Mouse (Mus musculus) midbrain, embryonic 11.5 days (tissue): ENCODE results near the gene Mcu. TPM values are rescaled to one million over a fixed set of nuclear protein-coding genes. Genes with fewer than 3 reads are reported as not detected.

Experiments
- ATAC-seq: fragments of 200-750 bp; cut with Nextera tagmentation; 2 replicates; pipeline ENCODE4 v1.8.0; 2017; ENCODE audit warnings: moderate TSS enrichment, moderate library complexity; ENCODE audit not compliant: low FRiP score
- DNase-seq: peaks from one replicate; pipeline ENCODE4 v3.0.0; 2015; ENCODE audit warnings: low spot score; ENCODE audit errors: missing footprints
- H3K27ac ChIP-seq: fragments of 300-500 bp; sonication (generic); 2 replicates; pipeline ENCODE4 v1.5.1; 2014; ENCODE audit warnings: low read depth, low read length
- H3K27me3 ChIP-seq: fragments of 300-500 bp; sonication (generic); 2 replicates; pipeline ENCODE4 v1.6.1; 2014; ENCODE audit warnings: mild to moderate bottlenecking, low read length, moderate library complexity, mixed read lengths; ENCODE audit not compliant: control insufficient read depth, insufficient read depth
- H3K36me3 ChIP-seq: fragments of 300-500 bp; sonication (generic); 2 replicates; pipeline ENCODE4 v1.6.1; 2014; ENCODE audit warnings: mild to moderate bottlenecking, low read length, moderate library complexity, mixed read lengths; ENCODE audit not compliant: control insufficient read depth, insufficient read depth
- H3K4me1 ChIP-seq: fragments of 300-500 bp; sonication (generic); 2 replicates; pipeline ENCODE4 v1.6.1; 2014; ENCODE audit warnings: low read length; ENCODE audit not compliant: control insufficient read depth, insufficient read depth
- H3K4me2 ChIP-seq: fragments of 300-500 bp; sonication (generic); 2 replicates; pipeline ENCODE4 v1.6.1; 2014; ENCODE audit warnings: mild to moderate bottlenecking, moderate library complexity
- H3K4me3 ChIP-seq: fragments of 300-500 bp; sonication (generic); 2 replicates; pipeline ENCODE4 v1.5.1; 2014; ENCODE audit warnings: low read depth, low read length
- H3K9ac ChIP-seq: fragments of 300-500 bp; sonication (generic); 2 replicates; pipeline ENCODE4 v1.6.1; 2014; ENCODE audit warnings: low read length
- H3K9me3 ChIP-seq: fragments of 300-500 bp; sonication (generic); 2 replicates; pipeline ENCODE4 v1.6.1; 2016; ENCODE audit warnings: low read length; ENCODE audit not compliant: control insufficient read depth
- WGBS: fragments of 180-500 bp; shearing (Covaris S2); extraction: QIAGEN DNeasy Blood & Tissue Kit; methylation state at CpG from one replicate; pipeline ENCODE4 v1.1.7; 2014; 5-methylcytosine and 5-hydroxymethylcytosine counted together
- polyA plus RNA-seq: library from polyadenylated mRNA; unstranded; fragments of >200 nt; fragmentation: Nextera tagmentation; extraction: Ambion mirVana; gene quantifications from 2 replicates; pipeline ENCODE4 v1.2.1, GENCODE M21; 2014

The Mcu gene
- polyA plus RNA-seq, 1 experiment from 2014 or later, result 17.7 TPM

DNA sequence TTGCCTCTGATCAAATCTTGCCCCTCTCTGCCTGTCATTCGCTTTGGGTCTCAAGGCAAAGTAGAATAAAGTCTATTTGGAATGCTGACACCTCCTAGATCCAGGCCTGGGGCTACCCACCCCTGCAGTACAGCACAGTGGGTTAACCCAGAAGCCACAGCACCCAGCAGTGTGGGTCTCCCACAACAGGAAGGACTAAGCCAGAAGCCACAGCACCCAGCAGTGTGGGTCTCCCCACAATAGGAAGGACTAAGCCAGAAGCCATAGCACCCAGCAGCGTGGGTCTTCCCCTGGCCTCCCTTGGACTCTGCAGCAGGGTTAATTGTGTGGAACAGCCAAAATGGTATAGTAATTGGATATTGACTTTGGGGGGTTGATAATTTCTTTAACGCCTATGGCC, 76.4 kb downstream of the Mcu start:
- H3K36me3 ChIP-seq, result no peaks in the 10 kb centered on the region
- H3K4me3 ChIP-seq, result no peak overlapping the region
- H3K4me1 ChIP-seq, result peaks cover 15% of the 10 kb centered on the region
- H3K4me2 ChIP-seq, result no peak overlapping the region
- ATAC-seq (peak; percentile 62; the same call in 1 of the 2 replicates), DNase-seq (no peak)
- no peaks in the 10 kb centered on the region for H3K27me3 ChIP-seq
- no peak overlapping the region for H3K27ac ChIP-seq
- H3K9me3 ChIP-seq, result no peaks in the 10 kb centered on the region
- 70% methylated on average over 3 of the region's 3 CpGs for WGBS
- H3K9ac ChIP-seq, result no peak overlapping the region

DNA sequence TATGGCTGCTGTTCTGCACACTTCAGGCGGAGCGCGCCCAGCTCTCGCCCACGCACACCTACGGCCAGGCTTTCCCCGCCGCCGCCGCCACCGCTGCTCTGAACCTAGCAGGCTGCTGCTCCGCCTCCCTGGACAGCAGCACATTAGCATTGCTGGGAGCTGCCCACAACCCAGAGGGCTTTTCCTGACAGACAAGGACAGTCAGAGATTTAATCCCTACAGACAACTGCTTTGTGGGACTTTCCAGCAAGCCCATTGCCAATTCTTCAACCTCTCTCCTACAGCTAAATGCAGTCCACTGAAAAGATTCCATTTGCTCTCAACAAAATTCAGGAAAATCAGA, 77.0 kb downstream of the Mcu start:
- Histone ChIP-seq H3K27me3 (no peaks in the 10 kb centered on the region), H3K36me3 (no peaks in the 10 kb centered on the region), H3K4me1 (peaks cover 15% of the 10 kb centered on the region), H3K27ac (no peak overlapping the region), H3K4me2 (peak overlapping the region; percentile 55), H3K9ac (peak overlapping the region; percentile 44), H3K4me3 (peak overlapping the region; percentile 31), H3K9me3 (no peaks in the 10 kb centered on the region)
- under 1% methylated on average over 12 of the region's 12 CpGs for WGBS
- no peak for DNase-seq
- peak; percentile 78 for ATAC-seq

DNA sequence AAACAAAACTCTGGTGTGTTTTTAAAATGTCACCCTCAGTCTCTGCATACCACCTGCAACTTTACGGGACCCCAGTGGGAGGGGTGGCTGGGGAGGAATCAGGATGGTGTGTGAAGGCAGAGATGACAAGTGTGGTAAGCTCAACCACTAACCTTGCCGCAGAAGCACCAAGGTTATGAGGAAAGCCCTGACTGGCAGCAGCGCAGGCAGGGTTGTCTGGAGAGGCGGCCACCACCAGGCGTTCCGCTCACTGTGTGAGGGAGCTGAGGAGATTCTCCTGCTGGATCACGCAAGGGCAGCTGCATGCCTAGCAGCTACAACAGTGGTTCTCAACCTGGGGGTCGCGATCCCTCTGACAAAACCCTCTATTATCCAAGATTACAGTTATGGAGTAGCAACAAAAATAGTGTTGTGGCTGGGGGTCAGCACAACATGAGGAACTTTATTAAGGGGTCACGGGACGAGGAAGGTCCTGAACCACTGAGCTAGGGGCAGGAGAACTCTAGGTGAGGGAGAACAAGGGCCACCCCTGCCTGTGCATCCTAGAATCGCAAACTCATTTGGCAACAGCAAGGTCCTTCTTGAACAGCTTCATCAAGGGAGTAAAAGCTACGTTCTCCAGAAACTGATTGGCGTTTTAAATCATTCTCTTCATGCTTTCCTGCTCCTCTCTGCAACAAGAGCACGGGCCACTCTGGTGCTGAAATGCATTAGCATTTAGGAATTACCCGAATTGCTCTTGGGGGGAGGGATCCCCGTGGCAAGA, 77.5 kb downstream of the Mcu start:
- Histone ChIP-seq H3K36me3 (no peaks in the 10 kb centered on the region), H3K4me3 (peak overlapping the region; percentile 31), H3K4me1 (peaks cover 15% of the 10 kb centered on the region), H3K9me3 (no peaks in the 10 kb centered on the region), H3K4me2 (peak overlapping the region; percentile 55), H3K27me3 (no peaks in the 10 kb centered on the region), H3K27ac (no peak overlapping the region), H3K9ac (peak overlapping the region; percentile 44)
- 28% methylated on average over 17 of the region's 17 CpGs for WGBS
- ATAC-seq (peak; percentile 62), DNase-seq (peak; percentile 94)

DNA sequence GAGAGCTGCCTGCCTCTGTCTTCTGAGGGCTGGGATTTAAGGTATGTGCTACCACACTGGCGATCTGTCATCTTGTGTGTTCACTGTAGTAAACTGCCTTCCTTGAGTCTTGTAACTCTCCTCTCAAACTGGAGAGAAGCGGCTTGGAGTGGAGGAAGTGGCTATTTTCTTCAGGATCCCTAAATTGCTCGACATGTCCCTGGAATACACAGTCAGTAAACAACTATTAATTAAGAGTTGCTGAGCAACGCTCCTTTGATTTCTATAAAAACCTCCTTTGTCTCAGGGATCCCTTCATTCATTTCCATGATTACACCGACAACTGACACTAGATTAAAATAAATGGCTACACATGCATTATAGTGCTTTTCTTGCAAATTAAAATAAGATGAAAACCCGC, 78.4 kb downstream of the Mcu start:
- ATAC-seq, result no peak
- Histone ChIP-seq H3K9me3 (no peaks in the 10 kb centered on the region), H3K4me2 (no peak overlapping the region), H3K27me3 (no peaks in the 10 kb centered on the region), H3K27ac (no peak overlapping the region), H3K4me1 (peaks cover 15% of the 10 kb centered on the region), H3K9ac (no peak overlapping the region), H3K36me3 (no peaks in the 10 kb centered on the region), H3K4me3 (no peak overlapping the region)
- WGBS, result 86% methylated on average over 6 of the region's 6 CpGs
- no peak for DNase-seq

DNA sequence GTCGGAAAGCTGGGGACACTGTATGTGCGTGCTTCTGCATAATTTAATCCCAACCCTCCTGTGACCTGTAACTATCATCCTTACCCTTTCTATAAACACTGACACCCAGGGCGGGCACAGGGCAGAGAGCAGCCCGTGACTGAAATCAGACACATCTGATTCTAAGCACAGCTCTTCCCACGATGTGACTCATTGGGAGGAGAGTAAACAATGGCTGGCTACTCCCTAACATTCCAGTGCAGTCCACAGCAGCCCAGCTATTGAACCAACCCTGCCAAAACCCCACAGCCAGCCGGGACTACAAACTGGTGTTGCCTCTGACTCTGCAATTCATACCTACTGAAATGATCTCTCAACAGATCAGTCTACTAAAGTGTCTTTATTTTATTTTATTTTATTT, 78.9 kb downstream of the Mcu start:
- Histone ChIP-seq H3K9ac (no peak overlapping the region), H3K4me2 (no peak overlapping the region), H3K4me3 (no peak overlapping the region), H3K27me3 (no peaks in the 10 kb centered on the region), H3K9me3 (no peaks in the 10 kb centered on the region), H3K4me1 (peaks cover 15% of the 10 kb centered on the region), H3K36me3 (no peaks in the 10 kb centered on the region), H3K27ac (no peak overlapping the region)
- DNase-seq, result no peak
- ATAC-seq, result no peak
- WGBS, result 63% methylated on average over 6 of the region's 6 CpGs

DNA sequence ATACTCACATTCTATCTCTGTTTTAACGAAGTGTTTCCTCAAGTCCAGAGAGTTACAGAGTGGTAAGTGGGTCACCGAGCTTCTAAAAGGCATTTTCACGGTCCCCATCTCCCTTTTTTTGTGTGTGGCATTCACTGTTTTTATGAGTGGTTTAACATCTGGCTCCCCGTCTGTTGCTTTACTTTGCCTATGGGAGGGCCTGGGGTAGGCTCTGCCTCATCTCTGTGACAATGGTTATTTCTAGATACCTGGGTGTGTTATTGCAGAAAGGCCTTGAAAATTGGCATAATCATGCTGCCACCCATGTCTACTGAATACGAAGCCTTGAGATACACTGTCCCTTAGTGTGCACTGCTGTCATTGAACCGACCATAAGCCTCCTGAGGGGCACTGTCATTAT, 84.2 kb downstream of the Mcu start:
- WGBS, result 93% methylated on average over 6 of the region's 6 CpGs
- no peaks in the 10 kb centered on the region for H3K27me3 ChIP-seq
- H3K4me2 ChIP-seq, result no peak overlapping the region
- no peak overlapping the region for H3K4me3 ChIP-seq
- H3K9me3 ChIP-seq, result no peaks in the 10 kb centered on the region
- DNase-seq (no peak), ATAC-seq (no peak)
- H3K36me3 ChIP-seq, result no peaks in the 10 kb centered on the region
- H3K4me1 ChIP-seq, result no peaks in the 10 kb centered on the region
- no peak overlapping the region for H3K27ac ChIP-seq
- no peak overlapping the region for H3K9ac ChIP-seq

DNA sequence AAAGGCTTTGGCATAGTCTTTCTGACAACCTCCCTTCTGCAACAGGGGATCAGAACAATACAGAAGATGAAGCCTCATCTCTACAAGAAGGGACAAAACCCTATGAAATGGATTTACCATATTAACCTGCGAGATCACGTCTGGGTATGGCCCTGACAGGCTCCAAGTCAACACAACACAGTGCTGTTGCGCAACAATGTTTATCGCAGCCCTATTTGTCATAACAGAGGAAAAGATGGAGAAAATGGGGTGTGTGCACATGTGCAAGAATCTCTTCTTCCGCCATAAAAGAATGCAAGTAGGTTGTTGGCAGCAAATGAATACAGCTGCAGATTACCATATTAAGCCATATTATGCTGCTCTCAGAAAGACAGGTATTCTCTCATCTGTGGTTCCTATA, 88.7 kb downstream of the Mcu start:
- H3K36me3 ChIP-seq, result no peaks in the 10 kb centered on the region
- DNase-seq (no peak), ATAC-seq (no peak)
- peaks cover 6% of the 10 kb centered on the region for H3K4me1 ChIP-seq
- 94% methylated on average over 5 of the region's 5 CpGs for WGBS
- no peaks in the 10 kb centered on the region for H3K27me3 ChIP-seq
- H3K4me3 ChIP-seq, result no peak overlapping the region
- H3K4me2 ChIP-seq, result no peak overlapping the region
- H3K9me3 ChIP-seq, result no peaks in the 10 kb centered on the region
- H3K9ac ChIP-seq, result no peak overlapping the region
- no peak overlapping the region for H3K27ac ChIP-seq

DNA sequence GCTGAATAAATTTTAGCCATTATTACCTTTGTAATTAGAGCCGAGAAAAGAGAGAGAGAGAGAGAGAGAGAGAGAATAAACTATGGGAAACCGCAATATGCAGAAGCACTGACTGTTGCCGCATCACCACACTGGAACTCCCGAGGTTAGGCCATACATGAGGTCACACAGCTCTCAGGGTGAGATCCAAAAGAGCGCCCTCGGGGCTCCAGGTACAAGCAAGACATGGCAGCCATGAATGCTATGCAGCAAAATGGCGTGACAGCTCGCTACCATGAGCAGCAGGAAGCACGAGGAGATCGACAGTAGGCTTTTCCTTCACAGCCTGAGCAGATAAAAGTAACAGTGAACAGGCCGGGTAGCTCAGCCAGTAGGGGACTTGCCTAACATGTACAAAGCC, 89.2 kb downstream of the Mcu start:
- DNase-seq, result no peak
- Histone ChIP-seq H3K27ac (no peak overlapping the region), H3K36me3 (no peaks in the 10 kb centered on the region), H3K9ac (no peak overlapping the region), H3K4me2 (no peak overlapping the region), H3K4me3 (no peak overlapping the region), H3K9me3 (no peaks in the 10 kb centered on the region), H3K4me1 (peaks cover 6% of the 10 kb centered on the region), H3K27me3 (no peaks in the 10 kb centered on the region)
- ATAC-seq, result no peak
- WGBS, result 91% methylated on average over 11 of the region's 11 CpGs

DNA sequence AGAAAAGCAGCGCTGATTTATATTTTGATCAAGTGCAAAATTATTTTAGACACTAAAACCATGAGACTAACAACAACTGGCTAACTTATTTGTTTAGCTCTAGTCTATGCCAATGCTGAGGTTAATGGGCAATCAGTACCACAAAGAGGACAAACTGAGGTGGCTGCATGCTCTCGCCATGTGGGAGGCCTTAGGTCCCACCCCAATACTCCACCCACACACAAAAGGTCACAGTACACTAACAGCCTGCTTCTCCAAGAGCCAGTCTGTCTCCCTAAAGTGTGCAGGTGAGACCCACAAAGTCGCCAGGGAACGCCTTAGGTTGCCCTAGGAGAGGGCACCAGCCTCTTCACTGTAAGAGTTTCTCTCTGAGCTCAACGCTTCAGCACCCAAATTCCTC, 91.8 kb downstream of the Mcu start:
- DNase-seq, result no peak
- Histone ChIP-seq H3K4me1 (peaks cover 6% of the 10 kb centered on the region), H3K27me3 (no peaks in the 10 kb centered on the region), H3K36me3 (no peaks in the 10 kb centered on the region), H3K4me2 (no peak overlapping the region), H3K9ac (no peak overlapping the region), H3K4me3 (no peak overlapping the region), H3K9me3 (no peaks in the 10 kb centered on the region), H3K27ac (no peak overlapping the region)
- no peak for ATAC-seq
- WGBS, result 90% methylated on average over 5 of the region's 5 CpGs
